Mouse (Mus musculus) adrenal gland, postnatal 36 days (tissue): Measurements from ENCODE around the gene Acot7. TPM values are rescaled to one million over a fixed set of nuclear protein-coding genes. Genes with fewer than 3 reads are reported as not detected.
"Not testable (repeated sequence)": the region's sequence is repeated elsewhere in the genome, so short reads cannot be mapped to it uniquely, and the experiment has no call there.

ENCODE experiments used
- DNase-seq, 2 experiments: peaks; one replicate each; pipeline ENCODE4 v3.0.0; 2021; ENCODE audit warnings: mixed read lengths in 1 of 2
- total RNA-seq, 2 experiments: library from RNA; stranded (reverse); gene quantifications; 2 replicates each; pipeline ENCODE4 v1.2.3; 2021

The Acot7 gene
- total RNA-seq, 2 experiments from 2014 or later, result 37.1 to 53.6 TPM

- DNase-seq, result no peak
Measured at GRCm38 (mm10) chr4:152206199-152206598, 28.3 kb downstream of the Acot7 start.

- no peak for DNase-seq
Measured at GRCm38 (mm10) chr4:152209623-152210022, 31.7 kb downstream of the Acot7 start.

- DNase-seq, result peak; percentile 17 to 28
Measured at GRCm38 (mm10) chr4:152212091-152212505, 34.2 kb downstream of the Acot7 start.

GRCm38 (mm10) chr4:152212531-152212930, 34.6 kb downstream of the Acot7 start:
- peak; percentile 54 to 71 for DNase-seq

GRCm38 (mm10) chr4:152212974-152213373, 35.0 kb downstream of the Acot7 start:
- no peak for DNase-seq

- peak; percentile 89 to 91 for DNase-seq
Measured at GRCm38 (mm10) chr4:152213760-152214480, 36.0 kb downstream of the Acot7 start.

GRCm38 (mm10) chr4:152214871-152215415, 37.0 kb downstream of the Acot7 start:
- DNase-seq, result no peak

- no peak for DNase-seq
Measured at GRCm38 (mm10) chr4:152219591-152219990, 41.7 kb downstream of the Acot7 start.

GRCm38 (mm10) chr4:152220771-152221410, 43.0 kb downstream of the Acot7 start:
- no peak for DNase-seq

- DNase-seq, result no peak
Measured at GRCm38 (mm10) chr4:152221411-152221887, 43.5 kb downstream of the Acot7 start.

GRCm38 (mm10) chr4:152222111-152222510, 44.2 kb downstream of the Acot7 start:
- DNase-seq, result no peak

GRCm38 (mm10) chr4:152222513-152222912, 44.6 kb downstream of the Acot7 start:
- DNase-seq, result no peak

GRCm38 (mm10) chr4:152224156-152224555, 46.2 kb downstream of the Acot7 start:
- no peak for DNase-seq

- no peak for DNase-seq
Measured at GRCm38 (mm10) chr4:152226901-152227486, 49.1 kb downstream of the Acot7 start.

- no peak for DNase-seq
Measured at GRCm38 (mm10) chr4:152227749-152228527, 50.0 kb downstream of the Acot7 start.

- not testable (repeated sequence) for DNase-seq
Measured at GRCm38 (mm10) chr4:152230331-152230730, 52.4 kb downstream of the Acot7 start.

- DNase-seq, result no peak
Measured at GRCm38 (mm10) chr4:152231326-152231725, 53.4 kb downstream of the Acot7 start.

GRCm38 (mm10) chr4:152232411-152232903, 54.5 kb downstream of the Acot7 start:
- no peak for DNase-seq

GRCm38 (mm10) chr4:152239974-152240373, 62.0 kb downstream of the Acot7 start:
- no peak for DNase-seq

GRCm38 (mm10) chr4:152243241-152243891, 65.4 kb downstream of the Acot7 start:
- DNase-seq, result no peak

GRCm38 (mm10) chr4:152243969-152244368, 66.0 kb downstream of the Acot7 start:
- no peak for DNase-seq
